Mouse (Mus musculus) large intestine, adult 2 months (tissue): ENCODE data around the gene Olfr725. TPM values are rescaled to one million over a fixed set of nuclear protein-coding genes. Genes with fewer than 3 reads are reported as not detected.
A peak's percentile ranks its signal among the peaks of the same experiment; 100 is the strongest.

ENCODE experiments used
- DNase-seq: peaks from one replicate; pipeline ENCODE4 v3.0.0-alpha.2; 2012; ENCODE audit warnings: low read depth, low spot score
- WGBS: fragments of 180-500 bp; shearing (Covaris S2); methylation state at CpG from one replicate; pipeline ENCODE4 v1.1.7; 2018; 5-methylcytosine and 5-hydroxymethylcytosine counted together
- polyA plus RNA-seq: library from polyadenylated mRNA; depleted of rRNA; stranded (reverse); fragments of >200 nt; gene quantifications from 2 replicates; pipeline ENCODE4 v1.2.3, GENCODE M21; 2012; rRNA removed

The Olfr725 gene
- not detected in 2 replicates for polyA plus RNA-seq

DNA sequence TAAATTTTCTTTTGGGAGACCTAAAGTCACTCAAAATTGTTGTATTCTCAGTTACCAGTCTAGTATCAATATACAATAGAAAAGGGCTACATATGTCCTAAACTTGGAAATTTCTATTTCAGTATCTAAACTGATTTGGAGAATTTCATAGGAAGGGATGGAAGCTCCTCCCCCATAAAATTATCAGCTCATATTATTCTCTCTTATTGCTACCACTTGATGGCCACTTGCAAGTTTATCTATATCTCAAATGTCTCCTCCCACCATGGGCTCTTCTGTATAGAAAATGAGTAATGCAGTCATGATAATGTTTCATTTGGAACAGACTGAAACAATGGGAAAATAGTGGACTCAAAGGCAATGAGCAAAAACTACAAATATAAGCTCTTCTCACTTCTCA is at the start of gene Olfr725:
Gene Olfr725, minus strand, starts transcription at position 101 of the 400 bp plus-strand sequence.
- DNase-seq, result no peak

DNA sequence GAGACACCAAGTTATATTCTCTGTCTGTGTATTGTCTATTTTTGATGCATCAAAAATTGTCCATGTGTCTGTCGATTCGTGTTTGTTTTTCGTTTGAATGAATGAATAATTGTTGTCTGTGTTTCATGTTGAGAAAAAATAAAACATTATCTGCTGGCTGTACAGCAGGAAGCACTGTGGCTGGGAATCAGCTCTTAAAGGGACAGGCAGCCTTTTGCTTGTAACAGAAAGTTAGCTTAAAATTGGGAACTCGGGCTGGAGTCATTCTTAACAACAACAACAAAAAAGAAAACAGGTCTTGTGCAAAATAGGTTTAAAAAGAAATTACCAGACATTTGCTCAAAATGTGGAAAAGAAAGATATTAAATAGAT is 22.5 kb upstream of the Olfr725 start:
- DNase-seq, result peak; percentile 24
- under 1% methylated on average over 4 of the region's 4 CpGs for WGBS

DNA sequence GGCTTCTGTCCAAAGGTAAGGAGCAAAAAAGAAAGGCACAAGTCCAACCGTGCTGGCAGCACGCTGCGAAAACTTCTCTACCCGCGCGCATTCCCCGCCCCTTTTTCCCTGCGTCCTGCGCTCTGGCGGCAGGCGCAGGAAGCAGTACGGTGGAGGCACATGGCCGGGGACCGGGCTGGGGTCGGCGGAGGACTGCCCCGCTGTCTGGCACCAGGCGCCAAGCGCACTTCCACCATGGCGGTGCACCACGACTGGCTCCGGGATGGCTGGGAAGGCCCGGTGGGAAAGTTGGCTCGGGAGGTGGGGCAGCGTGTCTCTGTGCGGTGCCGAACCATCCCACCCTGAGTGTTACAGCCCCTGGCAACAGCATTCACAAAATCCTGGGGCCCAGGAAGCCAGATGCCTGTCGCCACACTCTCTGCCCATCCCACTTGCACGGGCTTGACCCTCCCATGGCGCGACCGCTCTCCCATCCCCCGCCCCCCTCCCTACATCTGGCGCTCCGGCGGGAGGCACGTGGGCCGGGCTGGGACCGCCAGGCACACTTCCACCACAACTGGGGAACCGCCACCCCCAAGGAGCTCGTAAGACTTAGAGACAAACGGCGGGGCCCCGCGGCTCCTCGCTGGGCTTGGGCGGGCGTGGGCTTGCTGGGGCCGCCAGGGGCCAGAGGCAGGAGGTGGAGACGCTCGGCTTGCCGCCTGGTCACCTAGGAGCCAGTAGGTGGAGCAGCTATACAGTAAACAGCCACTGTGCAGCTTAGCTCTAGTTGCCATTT is 22.0 kb upstream of the Olfr725 start:
- 3% methylated on average over 52 of the region's 52 CpGs for WGBS
- peak; percentile 44 for DNase-seq

DNA sequence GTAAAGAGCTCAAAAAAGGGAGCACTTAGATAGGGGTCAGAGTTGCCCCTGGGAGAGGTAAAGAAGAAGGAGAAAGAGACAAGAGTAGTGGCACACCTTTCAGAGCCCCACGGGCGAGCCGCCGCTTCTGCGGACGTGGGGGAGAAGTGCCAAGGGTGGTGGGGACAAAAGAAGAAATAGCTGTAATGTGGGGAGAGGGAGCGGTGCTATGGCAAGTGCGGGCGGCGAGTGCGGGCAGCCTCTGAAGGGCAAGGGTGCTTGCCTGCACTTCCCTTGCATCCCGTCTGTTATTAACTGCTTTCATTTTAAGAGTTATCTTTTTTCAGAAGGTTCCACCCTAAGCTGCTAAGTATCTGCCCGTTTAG is 21.4 kb upstream of the Olfr725 start:
- WGBS, result under 1% methylated on average over 13 of the region's 13 CpGs
- DNase-seq, result no peak

DNA sequence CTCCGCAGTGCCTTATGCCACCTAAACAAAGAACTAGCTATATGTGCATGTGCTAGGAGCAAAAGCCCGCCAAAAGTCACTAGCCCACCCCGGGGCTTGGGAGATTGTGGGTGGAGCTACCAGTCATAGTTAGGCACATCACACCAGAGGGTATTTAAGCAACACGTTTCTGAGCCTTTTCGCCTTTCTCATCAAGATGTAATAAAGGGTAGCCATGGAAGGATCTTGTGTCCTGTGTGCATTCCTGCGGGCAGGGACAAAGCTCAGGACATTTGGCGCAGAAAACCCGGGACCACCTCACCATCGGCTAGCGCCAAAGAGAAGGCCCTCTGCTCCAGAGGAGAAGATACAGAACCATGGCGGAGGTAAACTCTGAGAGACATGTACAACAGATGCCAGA is 21.0 kb upstream of the Olfr725 start:
- 14% methylated on average over 11 of the region's 11 CpGs for WGBS
- no peak for DNase-seq

DNA sequence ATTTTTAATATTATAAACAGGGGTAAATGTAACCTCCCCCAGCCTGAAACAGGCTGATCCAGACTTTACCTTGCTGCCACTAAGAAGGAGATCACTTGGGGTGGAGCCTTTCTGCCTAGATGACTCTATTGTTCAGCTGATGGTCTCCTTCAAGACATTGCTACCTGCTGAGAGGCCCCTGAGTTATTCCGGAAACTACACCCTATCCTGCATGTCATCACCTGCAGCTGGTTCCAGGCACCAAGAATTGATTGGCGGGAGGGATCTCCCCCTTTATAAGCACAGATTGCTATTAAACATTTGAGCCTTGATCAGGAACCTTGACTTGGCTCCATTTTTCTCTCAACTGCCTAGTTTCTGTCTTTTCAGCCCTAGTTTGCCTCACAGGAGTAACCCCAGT is 8.1 kb downstream of the Olfr725 start:
- DNase-seq, result no peak
- WGBS, result 92% methylated on average over 2 of the region's 2 CpGs

DNA sequence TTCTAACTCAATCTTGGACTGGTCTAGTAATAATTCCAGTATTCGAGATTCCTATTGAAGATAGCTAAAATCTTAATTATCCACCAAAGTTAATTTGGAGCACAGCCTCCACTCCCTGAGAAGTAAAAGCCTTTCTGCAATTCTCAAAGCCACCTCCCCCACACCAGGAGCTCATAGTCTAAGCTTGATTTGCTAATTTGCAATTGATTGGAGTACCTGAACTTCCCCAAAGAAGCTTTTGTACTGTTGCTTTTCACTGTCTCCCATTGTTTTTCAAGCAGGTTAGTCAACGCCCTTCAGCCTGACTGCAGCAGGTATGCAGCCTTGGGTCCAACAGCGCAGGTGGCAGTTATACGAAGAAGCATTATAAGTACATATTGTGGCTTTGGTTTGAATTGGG is 8.8 kb downstream of the Olfr725 start:
- WGBS, result 84% methylated on average over 4 of the region's 4 CpGs
- DNase-seq, result no peak

DNA sequence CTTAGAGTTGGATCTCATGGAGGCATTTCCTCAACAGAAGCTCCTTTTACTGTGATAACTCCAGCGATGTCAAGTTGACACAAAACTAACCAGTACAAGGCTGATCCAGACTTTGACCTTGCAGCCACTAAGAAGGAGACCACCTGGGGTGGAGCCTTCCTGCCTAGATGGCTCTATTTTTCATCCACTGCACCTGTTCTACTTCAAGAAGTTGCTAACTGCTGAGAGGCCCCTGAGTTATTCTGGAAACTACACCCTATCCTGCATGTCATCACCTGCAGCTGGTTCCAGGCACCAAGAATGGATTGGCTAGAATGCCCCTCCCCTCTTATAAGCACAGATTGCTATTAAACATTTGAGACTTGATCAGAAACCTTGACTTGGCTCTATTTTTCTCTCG is 13.8 kb downstream of the Olfr725 start:
- 65% methylated on average over 2 of the region's 2 CpGs for WGBS
- DNase-seq, result no peak

Other genes with a start within 250 kb of the Olfr725 start
- gene Olfr722, start 138.4 kb downstream of the Olfr725 start, polyA plus RNA-seq, result not detected in 2 replicates
- not detected in 2 replicates for gene Olfr723, start 108.6 kb downstream of the Olfr725 start, polyA plus RNA-seq
- gene Olfr724, start 77.1 kb downstream of the Olfr725 start, polyA plus RNA-seq, result not detected in 2 replicates
- not detected in 2 replicates for gene Olfr726, start 50.6 kb upstream of the Olfr725 start, polyA plus RNA-seq
- not detected in 2 replicates for gene Olfr727, start 82.8 kb upstream of the Olfr725 start, polyA plus RNA-seq
- gene Olfr728, start 102.3 kb upstream of the Olfr725 start, polyA plus RNA-seq, result not detected in 2 replicates
- not detected in 2 replicates for gene Olfr729, start 112.5 kb upstream of the Olfr725 start, polyA plus RNA-seq
- gene Olfr730, start 147.8 kb upstream of the Olfr725 start, polyA plus RNA-seq, result not detected in 2 replicates
- gene Olfr731, start 201.5 kb upstream of the Olfr725 start, polyA plus RNA-seq, result not detected in 2 replicates
- not detected in 2 replicates for gene Olfr732, start 243.8 kb upstream of the Olfr725 start, polyA plus RNA-seq